9 mouse cellular contexts compared by ENCODE assay signal in the genomic region with DNA sequence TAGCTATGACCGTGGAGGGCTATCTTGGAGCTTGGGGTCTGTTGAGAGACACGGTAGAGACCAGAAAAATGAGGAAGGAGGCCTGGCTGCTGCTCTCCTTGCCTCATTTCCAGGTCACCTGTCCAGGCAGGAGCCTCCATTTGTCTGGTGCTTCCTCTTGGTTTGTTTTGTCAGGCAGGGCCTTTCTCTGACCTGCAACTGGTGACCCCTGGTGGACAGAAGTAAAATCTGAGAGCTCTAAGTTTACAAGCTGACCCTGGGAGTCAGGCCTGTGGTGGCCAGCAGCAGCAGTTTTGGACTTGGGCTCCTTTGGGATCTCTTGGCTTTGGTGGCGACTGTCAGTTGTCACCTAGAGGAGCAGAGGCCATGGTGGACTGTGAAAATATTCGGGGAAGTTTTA. TPM values are rescaled to one million over a fixed set of nuclear protein-coding genes. Genes with fewer than 3 reads are reported as not detected.
DNase-seq lines count a peak whose midpoint lies in the region; ATAC-seq and TF ChIP-seq lines count a peak whose summit lies in the region.
"Had no signal": no experiment of that assay in that cellular context is flagged by ENCODE, and none has a peak within 500 bp of the region (broad histone marks: within the 10 kb centered on the region; RNA-seq: fewer than 3 reads in every experiment).

No protein-coding gene starts in this region.

- H3K4me1 ChIP-seq in liver, embryonic 14.5 days (replicated peaks; ENCODE audit: control insufficient read depth in 2 of 2, insufficient read depth in 2 of 2, low read length in 1 of 2) = no peaks in the 10 kb centered on the region; a peak in 1 of 4 replicates
- H3K4me1 ChIP-seq in midbrain, embryonic 15.5 days = peaks cover 22% of the 10 kb centered on the region

- TF ChIP-seq CTCF in liver, embryonic 14.5 days (IDR thresholded peaks at IDR 0.05; ENCODE audit: low read depth) = peak; percentile 68

- TF ChIP-seq EP300 in liver, embryonic 14.5 days (IDR thresholded peaks at IDR 0.05; ENCODE audit: low read depth) = no peak

- no peak overlapping the region for H3K4me2 ChIP-seq in liver, embryonic 14.5 days (ENCODE audit: low read depth)
- H3K4me2 ChIP-seq in midbrain, embryonic 15.5 days = no peak overlapping the region

- H3K27ac ChIP-seq in liver, embryonic 14.5 days = no peak overlapping the region
- peak overlapping the region; percentile 83 for H3K27ac ChIP-seq in midbrain, embryonic 15.5 days

- 26% methylated on average over 4 of the region's 4 CpGs for WGBS in liver, embryonic 14.5 days (ENCODE audit: insufficient replicate concordance)
- WGBS in midbrain, embryonic 15.5 days = 36% methylated on average over 4 of the region's 4 CpGs

- no peaks in the 10 kb centered on the region for H3K27me3 ChIP-seq in liver, embryonic 14.5 days (ENCODE audit: control insufficient read depth, insufficient read depth, low read length)
- no peaks in the 10 kb centered on the region for H3K27me3 ChIP-seq in midbrain, embryonic 15.5 days (replicated peaks)

- no peaks in the 10 kb centered on the region for H3K36me3 ChIP-seq in liver, embryonic 14.5 days (replicated peaks; ENCODE audit: control insufficient read depth, insufficient read depth, low read depth)
- H3K36me3 ChIP-seq in midbrain, embryonic 15.5 days (replicated peaks) = no peaks in the 10 kb centered on the region

- no peak for ATAC-seq in liver, embryonic 14.5 days (ENCODE audit: insufficient read depth)
- peak; percentile 13; the same call in 1 of the 2 replicates for ATAC-seq in midbrain, embryonic 15.5 days (replicated peaks)

- no peaks in the 10 kb centered on the region for H3K9me3 ChIP-seq in liver, embryonic 14.5 days (ENCODE audit: control insufficient read depth, low read length)
- no peaks in the 10 kb centered on the region for H3K9me3 ChIP-seq in midbrain, embryonic 15.5 days

- peak; percentile 31 for DNase-seq in adrenal gland, adult 8-10 months
- DNase-seq in adrenal gland, postnatal 4 days (ENCODE audit: low spot score in 2 of 2) = no peak
- DNase-seq in liver, embryonic 14.5 days (ENCODE audit: low read depth in 3 of 3, low spot score in 3 of 3) = no peak
- DNase-seq in liver = no peak
- peak; percentile 59 for DNase-seq in embryo, embryonic 9.5 days (ENCODE audit: extremely low spot score)
- DNase-seq in kidney, postnatal 10 days = peak; percentile 65
- no peak for DNase-seq in ovary, postnatal 14 days (ENCODE audit: low spot score)

- no peak overlapping the region for H3K4me3 ChIP-seq in liver, embryonic 14.5 days (ENCODE audit: insufficient read depth in 1 of 2, low read depth in 2 of 2, low read length in 2 of 2)
- no peak overlapping the region for H3K4me3 ChIP-seq in midbrain, embryonic 15.5 days
- H3K4me3 ChIP-seq: myocyte had no signal

- no peak overlapping the region for H3K9ac ChIP-seq in liver, embryonic 14.5 days (replicated peaks)
- no peak overlapping the region for H3K9ac ChIP-seq in midbrain, embryonic 15.5 days

RNA-seq across cellular contexts. Expression of a gene that starts 10.2 kb away (rescaled TPM):
- total RNA-seq in adrenal gland, adult 8-10 months (2022) = not detected
- total RNA-seq in adrenal gland, postnatal 4 days (2021) = under 1 TPM in 1 of 2 experiments, not detected in 1; 0.76 TPM
- polyA plus RNA-seq in liver, embryonic 14.5 days (2012; rRNA removed) = 0.87 and 1.1 TPM in 2 replicates
- polyA plus RNA-seq in liver, embryonic 14.5 days (2014; fragmentation: Nextera tagmentation; extraction: Ambion mirVana) = 1.3 and 1.4 TPM in 2 replicates
- 0.36 and 0.41 TPM in 2 replicates for polyA plus RNA-seq in midbrain, embryonic 15.5 days (2015; fragmentation: Nextera tagmentation; extraction: Ambion mirVana)
- polyA plus RNA-seq: myocyte had no signal

RNA-seq across cellular contexts. Expression of a gene that starts 15.0 kb away (rescaled TPM):
- total RNA-seq in adrenal gland, adult 8-10 months (2022) = 10 to 100 TPM; 16.5 to 40.8 (median 27.9) TPM
- 10 to 100 TPM; 14.0 to 15.7 TPM for total RNA-seq in adrenal gland, postnatal 4 days (2021)
- polyA plus RNA-seq in liver, embryonic 14.5 days (2012; rRNA removed) = 20.8 and 23.0 TPM in 2 replicates
- 12.0 and 13.6 TPM in 2 replicates for polyA plus RNA-seq in liver, embryonic 14.5 days (2014; fragmentation: Nextera tagmentation; extraction: Ambion mirVana)
- 54.6 and 61.9 TPM in 2 replicates for polyA plus RNA-seq in midbrain, embryonic 15.5 days (2015; fragmentation: Nextera tagmentation; extraction: Ambion mirVana)

RNA-seq across cellular contexts. Expression of a gene that starts 27.0 kb away (rescaled TPM):
- 10 to 100 TPM; 51.8 to 96.5 (median 70.3) TPM for total RNA-seq in adrenal gland, adult 8-10 months (2022)
- 10 to 100 TPM; 56.2 to 59.0 TPM for total RNA-seq in adrenal gland, postnatal 4 days (2021)
- 40.0 and 40.9 TPM in 2 replicates for polyA plus RNA-seq in liver, embryonic 14.5 days (2012; rRNA removed)
- polyA plus RNA-seq in liver, embryonic 14.5 days (2014; fragmentation: Nextera tagmentation; extraction: Ambion mirVana) = 36.7 and 40.7 TPM in 2 replicates
- polyA plus RNA-seq in midbrain, embryonic 15.5 days (2015; fragmentation: Nextera tagmentation; extraction: Ambion mirVana) = 55.5 and 58.3 TPM in 2 replicates

Comparison
In these comparisons a context has a peak if more than half of its experiments do, and no peak if none do; other contexts are left out.
1. DNase-seq: peak in adrenal gland, adult 8-10 months (single experiment), embryo, embryonic 9.5 days (single experiment) and kidney, postnatal 10 days (single experiment); none in adrenal gland, postnatal 4 days (0 of 2), liver, embryonic 14.5 days (0 of 3), liver (single experiment) and ovary, postnatal 14 days (single experiment).